Mouse (Mus musculus) limb, embryonic 10.5 days (tissue): ENCODE results near the gene 4930455H04Rik. TPM values are rescaled to one million over a fixed set of nuclear protein-coding genes. Genes with fewer than 3 reads are reported as not detected.

Experiments used
- DNase-seq: peaks from one replicate; pipeline ENCODE4 v3.0.0-alpha.2; 2017; ENCODE audit warnings: low spot score
- H3K27ac ChIP-seq: fragments of 300-500 bp; sonication (generic); 2 replicates; pipeline ENCODE4 v1.5.1; 2016; ENCODE audit warnings: mild to moderate bottlenecking
- H3K27me3 ChIP-seq: fragments of 300-500 bp; sonication (generic); 2 replicates; pipeline ENCODE4 v1.6.1; 2016; ENCODE audit warnings: low read depth, mild to moderate bottlenecking; ENCODE audit not compliant: poor library complexity, severe bottlenecking
- H3K36me3 ChIP-seq: fragments of 300-500 bp; sonication (generic); 2 replicates; pipeline ENCODE4 v1.6.1; 2016; ENCODE audit warnings: mild to moderate bottlenecking, moderate library complexity
- H3K4me1 ChIP-seq: fragments of 300-500 bp; sonication (generic); 2 replicates; pipeline ENCODE4 v1.6.1; 2016
- H3K4me3 ChIP-seq: fragments of 300-500 bp; sonication (generic); 2 replicates; pipeline ENCODE4 v1.5.1; 2016; ENCODE audit warnings: mild to moderate bottlenecking, moderate library complexity
- H3K9me3 ChIP-seq: fragments of 300-500 bp; sonication (generic); replicated peaks from 2 replicates; pipeline ENCODE4 v1.6.1; 2016; ENCODE audit warnings: mild to moderate bottlenecking
- WGBS: fragments of 180-500 bp; shearing (Covaris S2); methylation state at CpG from one replicate; pipeline ENCODE4 v1.1.7; 2016; 5-methylcytosine and 5-hydroxymethylcytosine counted together
- polyA plus RNA-seq: library from polyadenylated mRNA; unstranded; fragments of >200 nt; fragmentation: Nextera tagmentation; extraction: Ambion mirVana; gene quantifications from 2 replicates; pipeline ENCODE4 v1.2.1, GENCODE M21; 2016

The 4930455H04Rik gene
- polyA plus RNA-seq, 1 experiment from 2014 or later = not detected

- H3K27ac ChIP-seq = no peak overlapping the region
- no peaks in the 10 kb centered on the region for H3K9me3 ChIP-seq
- no peaks in the 10 kb centered on the region for H3K4me1 ChIP-seq
- H3K4me3 ChIP-seq = no peak overlapping the region
- H3K36me3 ChIP-seq = no peaks in the 10 kb centered on the region
- 83% methylated on average over 7 of the region's 7 CpGs for WGBS
- DNase-seq = no peak
- no peaks in the 10 kb centered on the region for H3K27me3 ChIP-seq
Measured at GRCm38 (mm10) chr3:117021907-117022306, 53.8 kb downstream of the 4930455H04Rik start.

GRCm38 (mm10) chr3:117024111-117024510 is 56.0 kb downstream of the 4930455H04Rik start:
- Histone ChIP-seq H3K27me3 (no peaks in the 10 kb centered on the region), H3K4me3 (no peak overlapping the region), H3K36me3 (no peaks in the 10 kb centered on the region), H3K27ac (no peak overlapping the region), H3K4me1 (no peaks in the 10 kb centered on the region), H3K9me3 (no peaks in the 10 kb centered on the region)
- WGBS = 78% methylated on average over 1 of the region's 1 CpGs
- DNase-seq = no peak

GRCm38 (mm10) chr3:117024557-117024956 is 56.5 kb downstream of the 4930455H04Rik start:
- Histone ChIP-seq H3K4me1 (no peaks in the 10 kb centered on the region), H3K9me3 (no peaks in the 10 kb centered on the region), H3K27me3 (no peaks in the 10 kb centered on the region), H3K36me3 (no peaks in the 10 kb centered on the region), H3K27ac (no peak overlapping the region), H3K4me3 (no peak overlapping the region)
- DNase-seq = no peak
- 77% methylated on average over 5 of the region's 5 CpGs for WGBS

GRCm38 (mm10) chr3:117025421-117025820 is 57.4 kb downstream of the 4930455H04Rik start:
- H3K36me3 ChIP-seq = no peaks in the 10 kb centered on the region
- 77% methylated on average over 3 of the region's 3 CpGs for WGBS

More at GRCm38 (mm10) chr3:117025421-117025820, 57.4 kb downstream of the 4930455H04Rik start:
- no peak for DNase-seq
- H3K9me3 ChIP-seq = no peaks in the 10 kb centered on the region
- H3K27me3 ChIP-seq = no peaks in the 10 kb centered on the region
- no peak overlapping the region for H3K4me3 ChIP-seq
- H3K4me1 ChIP-seq = no peaks in the 10 kb centered on the region
- H3K27ac ChIP-seq = no peak overlapping the region

Other genes starting within 250 kb of the 4930455H04Rik start
- gene Agl, start 160.1 kb upstream of the 4930455H04Rik start, polyA plus RNA-seq = 6.4 and 7.3 TPM in 2 replicates
- 12.7 and 14.3 TPM in 2 replicates for gene Frrs1, start 108.8 kb upstream of the 4930455H04Rik start, polyA plus RNA-seq
- 0.43 and 1.5 TPM in 2 replicates for gene Palmd, start 720 bp downstream of the 4930455H04Rik start, polyA plus RNA-seq